Mouse (Mus musculus): ENCODE results near the gene Fam210b. TPM values are rescaled to one million over a fixed set of nuclear protein-coding genes. Genes with fewer than 3 reads are reported as not detected.

Fam210b gene
- polyA plus RNA-seq, 1 experiment: 10.7 TPM

- peaks cover 58% of the 10 kb centered on the region for H3K4me1 ChIP-seq (ENCODE audit: control insufficient read depth, insufficient read depth, low read length)
- no peak overlapping the region for H3K27ac ChIP-seq (ENCODE audit: insufficient read depth, low read depth, low read length)
- H3K4me3 ChIP-seq (ENCODE audit: insufficient read depth, low read length): no peak overlapping the region
- TF ChIP-seq CTCF (IDR thresholded peaks at IDR 0.05; ENCODE audit: low read depth, low read length) (no peak), POLR2A (IDR thresholded peaks at IDR 0.05; ENCODE audit: borderline replicate concordance, low read depth, low read length) (no peak)
Measured at GRCm38 (mm10) chr2:172394671-172395070, 49.3 kb downstream of the Fam210b start.

GRCm38 (mm10) chr2:172395961-172396360, 50.6 kb downstream of the Fam210b start:
- no peak for TF ChIP-seq POLR2A (IDR thresholded peaks at IDR 0.05; ENCODE audit: borderline replicate concordance, low read depth, low read length)
- no peak for TF ChIP-seq CTCF (IDR thresholded peaks at IDR 0.05; ENCODE audit: low read depth, low read length)
- Histone ChIP-seq H3K4me1 (ENCODE audit: control insufficient read depth, insufficient read depth, low read length) (peaks cover 66% of the 10 kb centered on the region), H3K27ac (ENCODE audit: insufficient read depth, low read depth, low read length) (no peak overlapping the region), H3K4me3 (ENCODE audit: insufficient read depth, low read length) (no peak overlapping the region)

- Histone ChIP-seq H3K4me1 (ENCODE audit: control insufficient read depth, insufficient read depth, low read length) (peaks cover 70% of the 10 kb centered on the region), H3K27ac (ENCODE audit: insufficient read depth, low read depth, low read length) (peak overlapping the region; percentile 65), H3K4me3 (ENCODE audit: insufficient read depth, low read length) (no peak overlapping the region)
- TF ChIP-seq POLR2A (IDR thresholded peaks at IDR 0.05; ENCODE audit: borderline replicate concordance, low read depth, low read length): no peak
- TF ChIP-seq CTCF (IDR thresholded peaks at IDR 0.05; ENCODE audit: low read depth, low read length): no peak
Measured at GRCm38 (mm10) chr2:172399901-172400300, 54.5 kb downstream of the Fam210b start.

- peak overlapping the region; percentile 98 for H3K27ac ChIP-seq (ENCODE audit: insufficient read depth, low read depth, low read length)
- H3K4me1 ChIP-seq (ENCODE audit: control insufficient read depth, insufficient read depth, low read length): peaks cover 80% of the 10 kb centered on the region
- TF ChIP-seq CTCF (IDR thresholded peaks at IDR 0.05; ENCODE audit: low read depth, low read length): no peak
- TF ChIP-seq POLR2A (IDR thresholded peaks at IDR 0.05; ENCODE audit: borderline replicate concordance, low read depth, low read length): no peak
Measured at GRCm38 (mm10) chr2:172401116-172401825, 55.9 kb downstream of the Fam210b start.

GRCm38 (mm10) chr2:172404239-172404638, 58.9 kb downstream of the Fam210b start:
- no peak overlapping the region for H3K27ac ChIP-seq (ENCODE audit: insufficient read depth, low read depth, low read length)
- TF ChIP-seq POLR2A (IDR thresholded peaks at IDR 0.05; ENCODE audit: borderline replicate concordance, low read depth, low read length) (no peak), CTCF (IDR thresholded peaks at IDR 0.05; ENCODE audit: low read depth, low read length) (no peak)
- H3K4me1 ChIP-seq (ENCODE audit: control insufficient read depth, insufficient read depth, low read length): peaks cover 63% of the 10 kb centered on the region
- no peak overlapping the region for H3K4me3 ChIP-seq (ENCODE audit: insufficient read depth, low read length)

More at GRCm38 (mm10) chr2:172401116-172401825, 55.9 kb downstream of the Fam210b start:
- H3K4me3 ChIP-seq (ENCODE audit: insufficient read depth, low read length): peak overlapping the region; percentile 38

- H3K4me3 ChIP-seq (ENCODE audit: insufficient read depth, low read length): no peak overlapping the region
- H3K4me1 ChIP-seq (ENCODE audit: control insufficient read depth, insufficient read depth, low read length): peaks cover 55% of the 10 kb centered on the region
- TF ChIP-seq CTCF (IDR thresholded peaks at IDR 0.05; ENCODE audit: low read depth, low read length) (no peak), POLR2A (IDR thresholded peaks at IDR 0.05; ENCODE audit: borderline replicate concordance, low read depth, low read length) (no peak)
Measured at GRCm38 (mm10) chr2:172405011-172405410, 59.6 kb downstream of the Fam210b start.

More at GRCm38 (mm10) chr2:172405011-172405410, 59.6 kb downstream of the Fam210b start:
- H3K27ac ChIP-seq (ENCODE audit: insufficient read depth, low read depth, low read length): no peak overlapping the region

Other genes with a start within 250 kb of the Fam210b start
- gene Mc3r, start 97.1 kb upstream of the Fam210b start, polyA plus RNA-seq (2012; ENCODE audit: insufficient read depth, insufficient read length, missing spikeins): not detected in 2 replicates
- 22.3 and 24.7 TPM in 2 replicates for gene Aurka, start 25.0 kb downstream of the Fam210b start, polyA plus RNA-seq (2012; ENCODE audit: insufficient read depth, insufficient read length, missing spikeins)
- 16.2 and 16.8 TPM in 2 replicates for gene Cstf1, start 25.1 kb downstream of the Fam210b start, polyA plus RNA-seq (2012; ENCODE audit: insufficient read depth, insufficient read length, missing spikeins)
- 1.8 and 2.2 TPM in 2 replicates for gene Cass4, start 48.2 kb downstream of the Fam210b start, polyA plus RNA-seq (2012; ENCODE audit: insufficient read depth, insufficient read length, missing spikeins)
- gene Rtf2, start 95.0 kb downstream of the Fam210b start, polyA plus RNA-seq (2012; ENCODE audit: insufficient read depth, insufficient read length, missing spikeins): 111 TPM in 2 replicates
- not detected in 2 replicates for gene Gcnt7, start 113.0 kb downstream of the Fam210b start, polyA plus RNA-seq (2012; ENCODE audit: insufficient read depth, insufficient read length, missing spikeins)
- gene Fam209, start 127.0 kb downstream of the Fam210b start, polyA plus RNA-seq (2012; ENCODE audit: insufficient read depth, insufficient read length, missing spikeins): 1.6 TPM in 1 of 2 replicates, not detected in the other
- gene Tfap2c, start 204.0 kb downstream of the Fam210b start, polyA plus RNA-seq (2012; ENCODE audit: insufficient read depth, insufficient read length, missing spikeins): not detected in 2 replicates

All from bone marrow macrophage, adult 2 months (primary cell).